Mouse (Mus musculus): ENCODE data around the gene Arhgef16.

DNA sequence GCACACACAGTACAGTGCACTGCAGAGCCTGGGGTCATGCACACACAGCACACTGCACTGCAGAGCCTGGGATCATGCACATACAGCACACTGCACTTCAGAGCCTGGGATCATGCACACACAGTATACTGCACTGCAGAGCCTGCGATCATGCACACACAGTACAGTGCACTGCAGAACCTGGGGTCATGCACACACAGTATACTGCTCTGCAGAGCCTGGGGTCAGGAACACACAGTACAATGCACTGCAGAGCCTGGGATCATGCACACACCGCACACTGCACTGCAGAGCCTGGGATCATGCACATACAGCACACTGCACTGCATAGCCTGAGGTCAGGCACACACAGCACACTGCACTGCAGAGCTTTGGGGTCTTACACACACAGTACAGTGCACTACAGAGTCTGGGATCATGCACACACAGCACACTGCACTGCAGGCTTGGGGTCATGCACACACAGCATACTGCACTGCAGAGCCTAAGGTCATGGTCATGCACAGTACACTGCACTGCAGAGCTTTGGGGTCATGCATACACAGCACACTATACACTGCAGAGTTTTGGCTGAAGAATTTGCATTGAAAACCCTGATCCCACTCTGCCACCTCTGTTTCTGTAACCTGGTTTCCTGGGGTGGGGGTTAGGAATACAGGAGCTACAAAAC lies 10.8 kb upstream of the Arhgef16 start:
- no peak for TF ChIP-seq CTCF (IDR thresholded peaks at IDR 0.05; ENCODE audit: low read depth)
- TF ChIP-seq EP300 (optimal IDR thresholded peaks at IDR 0.05): no peak

Measured in stomach, postnatal 0 days (tissue).